Mouse (Mus musculus) urinary bladder, postnatal 4 days (tissue): Measurements from ENCODE around the gene Atcay.
"Not testable (repeated sequence)": the region's sequence is repeated elsewhere in the genome, so short reads cannot be mapped to it uniquely, and the experiment has no call there.

ENCODE experiments used
- DNase-seq, 2 experiments: peaks; one replicate each; pipeline ENCODE4 v3.0.0; 2021 to 2022; ENCODE audit warnings: low spot score in 2 of 2

Atcay gene

GRCm38 (mm10) chr10:81200141-81200540 lies 30.5 kb downstream of the Atcay start:
- DNase-seq: no peak

- DNase-seq: no peak
These were observed 31.6 kb downstream of the Atcay start for GRCm38 (mm10) chr10:81198990-81199389.

- no peak for DNase-seq
These were observed 32.4 kb downstream of the Atcay start for GRCm38 (mm10) chr10:81198230-81198629.

- DNase-seq: no peak
These were observed 33.3 kb downstream of the Atcay start for GRCm38 (mm10) chr10:81197305-81197704.

- no peak for DNase-seq
These were observed 34.1 kb downstream of the Atcay start for GRCm38 (mm10) chr10:81196470-81197065.

- no peak for DNase-seq
These were observed 35.3 kb downstream of the Atcay start for GRCm38 (mm10) chr10:81195300-81195699.

GRCm38 (mm10) chr10:81193991-81194774 lies 36.5 kb downstream of the Atcay start:
- peak in 1 of 2 experiments; percentile 63 for DNase-seq

GRCm38 (mm10) chr10:81192968-81193501 lies 37.6 kb downstream of the Atcay start:
- DNase-seq: no peak

- peak; percentile 72 to 77 for DNase-seq
These were observed 38.2 kb downstream of the Atcay start for GRCm38 (mm10) chr10:81192270-81192967.

GRCm38 (mm10) chr10:81191342-81191982 lies 39.2 kb downstream of the Atcay start:
- DNase-seq: no peak

GRCm38 (mm10) chr10:81190912-81191321 lies 39.7 kb downstream of the Atcay start:
- no peak for DNase-seq

GRCm38 (mm10) chr10:81190236-81190911 lies 40.3 kb downstream of the Atcay start:
- no peak for DNase-seq

GRCm38 (mm10) chr10:81189821-81190220 lies 40.8 kb downstream of the Atcay start:
- DNase-seq: no peak

- no peak for DNase-seq
These were observed 43.5 kb downstream of the Atcay start for GRCm38 (mm10) chr10:81187161-81187560.

GRCm38 (mm10) chr10:81184765-81185164 lies 45.9 kb downstream of the Atcay start:
- DNase-seq: no peak

GRCm38 (mm10) chr10:81183805-81184204 lies 46.8 kb downstream of the Atcay start, which contains the start of gene 4930442H23Rik:
4930442H23Rik (minus strand) TSS chr10:81183849.
- DNase-seq: no peak

GRCm38 (mm10) chr10:81182336-81183333 lies 48.0 kb downstream of the Atcay start, which contains the start of gene Dapk3:
Dapk3 (plus strand) TSS chr10:81183005.
- DNase-seq: peak; percentile 95

- not testable (repeated sequence) for DNase-seq
These were observed 48.8 kb downstream of the Atcay start for GRCm38 (mm10) chr10:81181860-81182259.

GRCm38 (mm10) chr10:81180946-81181345 lies 49.7 kb downstream of the Atcay start:
- no peak for DNase-seq
